Mouse (Mus musculus): ENCODE data around the gene Olfr202.
"Not testable (repeated sequence)": the region's sequence is repeated elsewhere in the genome, so short reads cannot be mapped to it uniquely, and the experiment has no call there.

Gene Olfr202

GRCm38 (mm10) chr16:59286693-59287092, at the start of gene Olfr202:
TSS of gene Olfr202 (minus strand) at chr16:59286793.
- DNase-seq = no peak

GRCm38 (mm10) chr16:59331038-59331437, 44.4 kb upstream of the Olfr202 start, which contains the start of gene Olfr205:
TSS of gene Olfr205 (minus strand) at chr16:59331138.
- no peak for DNase-seq

GRCm38 (mm10) chr16:59323262-59323661, 36.7 kb upstream of the Olfr202 start:
- DNase-seq = not testable (repeated sequence)

- DNase-seq = no peak
These were observed 31.6 kb upstream of the Olfr202 start, which contains the start of gene Olfr204 for GRCm38 (mm10) chr16:59318148-59318547. TSS of gene Olfr204 (minus strand) at chr16:59318248.

GRCm38 (mm10) chr16:59298581-59298980, 12.0 kb upstream of the Olfr202 start, which contains the start of gene Olfr203:
TSS of gene Olfr203 (plus strand) at chr16:59298881.
- no peak for DNase-seq

GRCm38 (mm10) chr16:59287576-59287975, 983 bp upstream of the Olfr202 start:
- DNase-seq = not testable (repeated sequence)

- DNase-seq = no peak
These were observed 3.1 kb downstream of the Olfr202 start for GRCm38 (mm10) chr16:59283476-59283875.

- DNase-seq = no peak
These were observed 6.1 kb downstream of the Olfr202 start for GRCm38 (mm10) chr16:59280542-59280941.

GRCm38 (mm10) chr16:59272532-59272931, 14.1 kb downstream of the Olfr202 start, which contains the start of gene Olfr201:
TSS of gene Olfr201 (minus strand) at chr16:59272632.
- not testable (repeated sequence) for DNase-seq

- DNase-seq = not testable (repeated sequence)
These were observed 17.5 kb downstream of the Olfr202 start for GRCm38 (mm10) chr16:59269097-59269496.

- no peak for DNase-seq
These were observed 36.9 kb downstream of the Olfr202 start for GRCm38 (mm10) chr16:59249684-59250083.

Measured in thymus, postnatal 4 days (tissue).